Mouse (Mus musculus) G1E (cell line): ENCODE measurements around the gene Nebl.

ENCODE experiments used
- CTCF ChIP-seq: IDR thresholded peaks from 2 replicates; pipeline ENCODE4 v1.5.1; 2012; ENCODE audit warnings: low read depth, low read length, inconsistent platforms, mixed read lengths
- GATA1 ChIP-seq: IDR thresholded peaks from 2 replicates; pipeline ENCODE4 v1.6.1; 2012; ENCODE audit warnings: borderline replicate concordance, low read length, inconsistent platforms, mixed read lengths
- POLR2AphosphoS5 ChIP-seq: IDR thresholded peaks from 2 replicates; pipeline ENCODE4 v1.6.1; 2012; ENCODE audit warnings: low read depth, low read length, inconsistent platforms; ENCODE audit not compliant: insufficient replicate concordance

- TF ChIP-seq CTCF (no peak), GATA1 (no peak), POLR2AphosphoS5 (no peak)
Observed at GRCm38 (mm10) chr2:17698161-17699087, 32.8 kb downstream of the Nebl start.
